Mouse (Mus musculus) spleen, postnatal 14 days (tissue): Measurements from ENCODE around the gene Dnajc14.
"Not testable (repeated sequence)": the region's sequence is repeated elsewhere in the genome, so short reads cannot be mapped to it uniquely, and the experiment has no call there.

Experiments used
- DNase-seq, 2 experiments: peaks; one replicate each; pipeline ENCODE4 v3.0.0; 2021 to 2022; ENCODE audit warnings: low spot score in 2 of 2

Dnajc14 gene

DNA sequence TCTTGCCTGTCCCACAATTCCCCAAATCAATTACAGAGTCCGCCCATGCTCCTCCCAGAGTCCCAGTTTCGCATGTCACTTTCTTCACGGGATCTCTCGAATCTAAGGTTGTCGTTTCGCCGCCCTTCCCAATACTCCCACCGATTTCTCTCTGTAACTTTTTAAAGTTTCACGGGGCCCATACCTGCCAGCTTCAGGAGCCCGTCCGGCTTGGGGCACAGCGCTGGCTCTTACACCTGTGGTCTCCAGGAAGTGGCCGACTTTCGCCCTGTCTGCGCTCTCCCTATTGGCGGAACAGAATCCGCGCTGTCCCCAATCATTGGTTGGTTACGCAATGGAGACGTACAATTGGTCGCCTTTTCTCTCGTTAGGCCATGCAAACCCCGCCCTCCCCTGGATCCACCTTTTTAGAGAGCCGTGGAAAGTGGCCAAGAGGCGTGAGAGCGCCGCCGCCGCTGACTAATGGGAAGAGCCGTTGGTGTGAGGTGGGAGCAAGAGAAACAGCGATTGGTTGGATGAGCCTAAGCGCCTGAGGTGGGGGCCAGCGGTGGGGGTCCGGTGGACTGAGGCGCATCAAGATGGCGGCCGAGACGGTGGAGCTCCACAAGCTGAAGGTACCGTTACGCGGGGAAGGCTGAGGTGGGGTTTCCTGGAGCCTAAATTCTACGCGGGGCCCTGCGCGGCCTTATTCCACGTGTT lies 17.6 kb downstream of the Dnajc14 start, which contains the start of gene Ormdl2:
TSS of gene Ormdl2 (minus strand) at position 288 of the 699 bp plus-strand sequence.
- peak; percentile 93 to 95 for DNase-seq

GRCm38 (mm10) chr10:128822135-128822534 lies 18.3 kb downstream of the Dnajc14 start:
- no peak for DNase-seq

- not testable (repeated sequence) for DNase-seq
Measured at GRCm38 (mm10) chr10:128823087-128823486, 19.2 kb downstream of the Dnajc14 start.

- no peak for DNase-seq
Measured at GRCm38 (mm10) chr10:128823821-128824220, 20.0 kb downstream of the Dnajc14 start.

GRCm38 (mm10) chr10:128837400-128837799 lies 33.5 kb downstream of the Dnajc14 start:
- DNase-seq = no peak

GRCm38 (mm10) chr10:128839434-128839833 lies 35.6 kb downstream of the Dnajc14 start:
- no peak for DNase-seq

DNA sequence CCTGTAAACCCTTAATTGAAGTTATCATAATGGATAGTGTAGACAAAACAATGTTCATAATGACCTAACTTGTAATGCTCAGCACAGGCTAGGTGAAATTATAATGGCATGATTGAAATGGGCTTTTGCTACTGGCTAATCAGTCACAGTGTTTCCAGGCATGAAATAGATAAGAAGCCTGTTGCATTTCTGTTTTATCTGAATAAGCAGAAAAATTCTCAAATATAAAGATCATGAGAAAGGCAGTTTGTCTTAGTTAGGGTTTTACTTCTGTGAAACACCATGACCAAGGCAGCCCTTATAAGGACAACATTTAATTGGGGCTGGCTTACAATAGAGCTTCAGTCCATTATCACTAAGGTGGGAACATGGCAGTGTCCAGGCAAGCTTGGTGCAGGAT lies 36.8 kb downstream of the Dnajc14 start:
- no peak for DNase-seq

DNA sequence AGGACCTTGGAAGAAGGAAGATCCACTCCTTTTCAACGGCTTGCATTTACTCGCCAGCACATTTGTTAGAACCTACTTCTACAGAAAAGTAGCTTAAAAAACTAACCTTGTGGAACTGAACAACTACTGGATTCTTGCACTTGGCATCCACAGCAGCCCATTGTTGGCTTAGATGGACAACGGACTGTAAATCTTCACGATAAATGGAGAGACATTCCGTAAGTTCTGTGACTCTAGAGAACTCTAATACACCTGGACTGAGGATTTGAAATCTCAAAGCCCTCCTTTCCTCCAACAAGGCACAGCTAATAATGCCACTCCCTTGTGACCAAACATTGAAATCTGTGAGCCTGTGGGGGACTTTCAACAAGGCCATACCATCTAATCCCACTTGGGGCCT lies 39.4 kb downstream of the Dnajc14 start:
- DNase-seq = no peak

GRCm38 (mm10) chr10:128845516-128845915 lies 41.7 kb downstream of the Dnajc14 start:
- DNase-seq = no peak

GRCm38 (mm10) chr10:128846664-128847063 lies 42.8 kb downstream of the Dnajc14 start:
- no peak for DNase-seq

- DNase-seq = no peak
Measured at GRCm38 (mm10) chr10:128848426-128848825, 44.6 kb downstream of the Dnajc14 start.

DNA sequence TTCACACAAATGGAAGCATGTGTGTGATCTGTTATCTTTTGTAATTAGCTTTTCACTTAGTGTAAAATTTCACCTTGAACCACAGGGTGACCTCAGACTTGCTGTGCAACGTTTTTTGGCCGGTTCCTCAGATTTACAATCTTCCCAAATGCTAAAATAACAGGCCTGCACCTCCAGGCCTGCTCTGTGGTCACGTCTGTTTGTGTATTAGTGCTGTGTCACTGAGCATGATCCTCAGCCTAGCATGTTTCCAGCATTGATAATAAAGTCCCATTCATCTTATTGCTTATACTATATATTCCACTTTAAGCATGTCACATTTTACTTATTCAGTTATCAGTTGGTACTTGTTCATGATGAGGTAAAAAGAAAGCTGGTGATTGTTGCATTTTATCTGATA lies 46.5 kb downstream of the Dnajc14 start:
- no peak for DNase-seq

- DNase-seq = no peak
Measured at GRCm38 (mm10) chr10:128861176-128861575, 57.3 kb downstream of the Dnajc14 start.

GRCm38 (mm10) chr10:128866042-128866441 lies 62.2 kb downstream of the Dnajc14 start:
- no peak for DNase-seq

DNA sequence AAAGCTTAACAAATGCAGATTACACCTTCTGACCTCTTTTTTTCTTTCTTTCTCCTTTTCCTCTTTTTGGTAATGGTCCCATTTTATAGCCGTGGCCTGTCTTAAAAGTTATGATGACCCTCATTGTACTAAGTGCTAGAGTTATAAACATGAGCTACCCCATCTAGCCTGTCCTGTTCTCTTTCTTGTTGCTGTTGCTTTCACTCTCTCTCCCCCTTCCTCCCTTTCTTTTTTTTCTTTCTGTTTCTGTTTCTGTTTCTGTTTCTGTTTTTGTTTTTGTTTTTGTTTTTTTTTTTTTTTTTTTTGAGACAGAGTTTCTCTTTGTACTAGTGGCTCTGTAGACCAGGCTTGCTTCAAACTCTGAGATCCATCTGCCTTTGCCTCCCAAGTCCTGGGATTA lies 62.7 kb downstream of the Dnajc14 start:
- no peak for DNase-seq
